Mouse (Mus musculus): ENCODE data around the gene Fez2.

- TF ChIP-seq CTCF (IDR thresholded peaks at IDR 0.05; ENCODE audit: low read depth): no peak
- no peak for TF ChIP-seq EP300 (IDR thresholded peaks at IDR 0.05; ENCODE audit: low read depth)
Measured at GRCm38 (mm10) chr17:78403804-78404203, 14.1 kb downstream of the Fez2 start.

Measured in liver, embryonic 14.5 days (tissue).